Mouse (Mus musculus) embryo, embryonic 10 days (tissue): Measurements from ENCODE around the gene Pltp.

ENCODE experiments used
- DNase-seq: peaks from one replicate; pipeline ENCODE4 v3.0.0-alpha.2; 2015; ENCODE audit warnings: low spot score

Gene Pltp

GRCm38 (mm10) chr2:164857101-164857821, at the start of gene Pltp:
TSS of gene Pltp (minus strand) at chr2:164857711.
- DNase-seq, result peak; percentile 86

GRCm38 (mm10) chr2:164906071-164906470, 48.6 kb upstream of the Pltp start:
- no peak for DNase-seq

- DNase-seq, result no peak
These were observed 46.0 kb upstream of the Pltp start for GRCm38 (mm10) chr2:164903496-164903895.

GRCm38 (mm10) chr2:164901380-164901779, 43.9 kb upstream of the Pltp start:
- DNase-seq, result no peak

GRCm38 (mm10) chr2:164899723-164900459, 42.4 kb upstream of the Pltp start:
- no peak for DNase-seq

- DNase-seq, result no peak
These were observed 41.5 kb upstream of the Pltp start for GRCm38 (mm10) chr2:164899034-164899433.

- DNase-seq, result no peak
These were observed 40.5 kb upstream of the Pltp start for GRCm38 (mm10) chr2:164898008-164898407.

GRCm38 (mm10) chr2:164895885-164896284, 38.4 kb upstream of the Pltp start:
- DNase-seq, result no peak

GRCm38 (mm10) chr2:164894644-164895043, 37.1 kb upstream of the Pltp start:
- no peak for DNase-seq

- no peak for DNase-seq
These were observed 36.5 kb upstream of the Pltp start for GRCm38 (mm10) chr2:164894048-164894447.

GRCm38 (mm10) chr2:164892696-164893216, 35.2 kb upstream of the Pltp start:
- no peak for DNase-seq

- DNase-seq, result no peak
These were observed 34.6 kb upstream of the Pltp start for GRCm38 (mm10) chr2:164891908-164892695.

- no peak for DNase-seq
These were observed 33.7 kb upstream of the Pltp start for GRCm38 (mm10) chr2:164891056-164891834.

- DNase-seq, result no peak
These were observed 33.0 kb upstream of the Pltp start for GRCm38 (mm10) chr2:164890411-164891049.

GRCm38 (mm10) chr2:164889960-164890359, 32.4 kb upstream of the Pltp start:
- DNase-seq, result no peak

GRCm38 (mm10) chr2:164888996-164889395, 31.5 kb upstream of the Pltp start:
- no peak for DNase-seq

- DNase-seq, result no peak
These were observed 29.1 kb upstream of the Pltp start for GRCm38 (mm10) chr2:164886617-164887016.

- DNase-seq, result no peak
These were observed 28.3 kb upstream of the Pltp start for GRCm38 (mm10) chr2:164885788-164886187.

GRCm38 (mm10) chr2:164882619-164883018, 25.1 kb upstream of the Pltp start:
- peak; percentile 50 for DNase-seq

- peak; percentile 96 for DNase-seq
These were observed 22.2 kb upstream of the Pltp start for GRCm38 (mm10) chr2:164879568-164880277.

- DNase-seq, result peak; percentile 97
These were observed 21.7 kb upstream of the Pltp start, which contains the start of gene Pcif1 for GRCm38 (mm10) chr2:164879228-164879567. TSS of gene Pcif1 (plus strand) at chr2:164879304.
